Mouse (Mus musculus): Measurements from ENCODE around the gene Cdh1.

GRCm38 (mm10) chr8:106700131-106700530, 97.0 kb downstream of the Cdh1 start:
- TF ChIP-seq CTCF (IDR thresholded peaks at IDR 0.05; ENCODE audit: low read depth, low read length) (no peak), POLR2A (IDR thresholded peaks at IDR 0.05; ENCODE audit: insufficient read depth, low read length) (no peak)

All from ES-Bruce4 (cell line).